Mouse (Mus musculus) adrenal gland, adult 8-10 months (tissue): Measurements from ENCODE around the gene 1600012H06Rik. TPM values are rescaled to one million over a fixed set of nuclear protein-coding genes. Genes with fewer than 3 reads are reported as not detected.

Source experiments
- total RNA-seq, 4 experiments: library from RNA; stranded (reverse); gene quantifications; 2 replicates each; pipeline ENCODE4 v1.2.4; 2022

1600012H06Rik gene
- total RNA-seq, 4 experiments from 2014 or later: 24.5 to 49.4 (median 38.0) TPM

Other genes with a start within 250 kb of the 1600012H06Rik start
- gene Thbs2, start 248.9 kb upstream of the 1600012H06Rik start, total RNA-seq: 1 to 10 TPM; 3.5 to 5.4 (median 3.8) TPM
- 1 to 10 TPM; 3.5 to 9.7 (median 6.9) TPM for gene Wdr27, start within 50 bp of the 1600012H06Rik start, total RNA-seq
- gene Phf10, start 18.1 kb downstream of the 1600012H06Rik start, total RNA-seq: 10 to 100 TPM; 47.7 to 55.8 (median 50.2) TPM
- gene 9030025P20Rik, start 35.3 kb downstream of the 1600012H06Rik start, total RNA-seq: 10 to 100 TPM in 2 of 4 experiments, 1 to 10 TPM in 2; 5.1 to 13.6 (median 9.7) TPM
- not detected for gene Gm3417, start 35.6 kb downstream of the 1600012H06Rik start, total RNA-seq
- gene Gm3435, start 67.0 kb downstream of the 1600012H06Rik start, total RNA-seq: 1 to 10 TPM; 4.0 to 7.9 (median 5.5) TPM
- gene Ermard, start 98.0 kb downstream of the 1600012H06Rik start, total RNA-seq: 100 to 1,000 TPM in 1 of 4 experiments, 10 to 100 TPM in 3; 50.9 to 112 (median 71.7) TPM
- gene Tcte3, start 98.3 kb downstream of the 1600012H06Rik start, total RNA-seq: 1 to 10 TPM in 2 of 4 experiments, under 1 TPM in 2; 0.41 to 4.8 (median 1.6) TPM
- 1 to 10 TPM; 4.1 to 8.1 (median 5.4) TPM for gene Gm3448, start 98.4 kb downstream of the 1600012H06Rik start, total RNA-seq